Mouse (Mus musculus) neutrophil, adult 5-6 weeks (primary cell): ENCODE data around the gene Rhobtb1. TPM values are rescaled to one million over a fixed set of nuclear protein-coding genes. Genes with fewer than 3 reads are reported as not detected.

Source experiments
- ATAC-seq: fragments of 151-379, 151-347 bp; 2 replicates; pipeline ENCODE4 v1.8.0; 2017; ENCODE audit warnings: mild to moderate bottlenecking, moderate TSS enrichment; ENCODE audit not compliant: insufficient number of reproducible peaks, poor library complexity, low FRiP score, severe bottlenecking; ENCODE audit errors: extremely low read depth
- total RNA-seq: library from RNA; stranded (forward); fragments of 200-1000 nt; gene quantifications from 2 replicates; pipeline ENCODE4 v1.2.3, GENCODE M21; 2017

Rhobtb1 gene
- total RNA-seq, 1 experiment from 2014 or later, result 0.12 TPM

GRCm38 (mm10) chr10:69295919-69296318, 144.7 kb downstream of the Rhobtb1 start:
- no peak for ATAC-seq

- ATAC-seq, result no peak
These were observed 148.8 kb downstream of the Rhobtb1 start for GRCm38 (mm10) chr10:69299985-69300384.

- ATAC-seq, result no peak
These were observed 151.4 kb downstream of the Rhobtb1 start for GRCm38 (mm10) chr10:69302667-69303066.

GRCm38 (mm10) chr10:69304819-69305218, 153.6 kb downstream of the Rhobtb1 start:
- ATAC-seq, result no peak

- no peak for ATAC-seq
These were observed 154.4 kb downstream of the Rhobtb1 start for GRCm38 (mm10) chr10:69305600-69305999.

- ATAC-seq, result peak; percentile 46; the same call in 1 of the 2 replicates
These were observed 155.0 kb downstream of the Rhobtb1 start for GRCm38 (mm10) chr10:69306205-69306604.

- 0 out of 2 replicates have a peak, but pooled peaks have one; percentile 36 for ATAC-seq
These were observed 155.8 kb downstream of the Rhobtb1 start for GRCm38 (mm10) chr10:69307067-69307466.

- ATAC-seq, result no peak
These were observed 157.9 kb downstream of the Rhobtb1 start for GRCm38 (mm10) chr10:69309109-69309508.

GRCm38 (mm10) chr10:69311867-69312266, 160.6 kb downstream of the Rhobtb1 start:
- no peak for ATAC-seq

- ATAC-seq, result no peak
These were observed 162.7 kb downstream of the Rhobtb1 start for GRCm38 (mm10) chr10:69313944-69314343.

- no peak for ATAC-seq
These were observed 167.3 kb downstream of the Rhobtb1 start for GRCm38 (mm10) chr10:69318514-69318913.

GRCm38 (mm10) chr10:69320667-69321518, 169.7 kb downstream of the Rhobtb1 start:
- ATAC-seq, result peak; percentile 67; the same call in 1 of the 2 replicates

GRCm38 (mm10) chr10:69321519-69322035, 170.3 kb downstream of the Rhobtb1 start:
- no peak for ATAC-seq

GRCm38 (mm10) chr10:69323986-69324385, 172.8 kb downstream of the Rhobtb1 start:
- no peak for ATAC-seq

GRCm38 (mm10) chr10:69324816-69325215, 173.6 kb downstream of the Rhobtb1 start:
- ATAC-seq, result no peak

- ATAC-seq, result no peak
These were observed 175.2 kb downstream of the Rhobtb1 start for GRCm38 (mm10) chr10:69326433-69326832.

- ATAC-seq, result no peak
These were observed 176.1 kb downstream of the Rhobtb1 start for GRCm38 (mm10) chr10:69327362-69327761.

GRCm38 (mm10) chr10:69328029-69328655, 176.9 kb downstream of the Rhobtb1 start:
- ATAC-seq, result no peak

GRCm38 (mm10) chr10:69328656-69329046, 177.4 kb downstream of the Rhobtb1 start:
- no peak for ATAC-seq

GRCm38 (mm10) chr10:69331231-69331630, 180.0 kb downstream of the Rhobtb1 start:
- no peak for ATAC-seq
